Mouse (Mus musculus) B cell, adult 67 days (primary cell): ENCODE data around the gene Rnase9. TPM values are rescaled to one million over a fixed set of nuclear protein-coding genes. Genes with fewer than 3 reads are reported as not detected.

ENCODE experiments used
- total RNA-seq, 2 experiments: library from RNA; stranded (reverse); gene quantifications; 4 replicates each; pipeline ENCODE4 v1.2.4; 2023

Rnase9 gene
- not detected for total RNA-seq

GRCm38 (mm10) chr14:51041769-51042168, at the start of gene Rnase9:
Gene Rnase9, minus strand, starts transcription at chr14:51041869.

DNA sequence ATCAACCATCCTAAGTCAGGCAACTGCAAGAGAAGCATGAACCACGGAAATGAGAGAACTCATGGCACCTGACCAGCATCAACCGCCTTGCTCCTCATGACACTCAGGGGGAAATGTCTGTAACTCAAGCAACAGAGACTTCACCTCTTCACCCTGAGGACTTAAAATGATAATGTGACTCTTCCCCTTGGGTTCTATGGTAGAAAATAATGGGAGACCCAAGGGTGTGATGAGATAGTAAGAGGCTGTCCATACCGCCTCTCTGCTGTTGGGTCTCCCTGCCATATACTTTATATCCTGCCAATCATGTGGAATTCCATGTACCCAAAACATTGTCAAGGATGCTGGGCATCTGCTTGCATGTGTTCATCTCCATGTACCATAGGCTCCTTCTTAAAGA, 32.7 kb upstream of the Rnase9 start, which contains the start of gene Olfr750:
Olfr750 (minus strand) TSS at position 101 of the 400 bp plus-strand sequence.

DNA sequence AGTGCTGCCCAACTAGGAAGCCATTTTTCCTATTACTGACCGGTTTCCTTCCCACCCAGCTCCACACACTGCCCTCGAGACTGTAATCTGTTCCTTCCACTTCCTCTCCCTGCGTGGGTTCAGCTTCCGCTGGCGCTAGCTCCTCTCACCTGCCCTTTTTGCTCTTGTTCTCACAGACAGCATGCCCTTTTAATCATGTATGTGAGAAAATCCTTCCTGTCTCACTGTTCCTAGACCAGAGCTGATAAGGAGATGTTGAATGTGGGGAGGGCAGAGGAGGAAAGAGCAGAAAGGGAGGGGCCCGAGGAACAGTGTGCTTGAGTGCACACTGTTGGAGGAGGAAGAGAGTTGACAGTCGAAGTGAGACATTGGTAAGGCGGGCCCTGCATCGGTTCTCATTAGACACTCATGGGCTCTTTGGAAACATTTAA, 15.7 kb upstream of the Rnase9 start, which contains the start of gene Rnase12:
Rnase12 (minus strand) TSS at position 261 of the 431 bp plus-strand sequence.

DNA sequence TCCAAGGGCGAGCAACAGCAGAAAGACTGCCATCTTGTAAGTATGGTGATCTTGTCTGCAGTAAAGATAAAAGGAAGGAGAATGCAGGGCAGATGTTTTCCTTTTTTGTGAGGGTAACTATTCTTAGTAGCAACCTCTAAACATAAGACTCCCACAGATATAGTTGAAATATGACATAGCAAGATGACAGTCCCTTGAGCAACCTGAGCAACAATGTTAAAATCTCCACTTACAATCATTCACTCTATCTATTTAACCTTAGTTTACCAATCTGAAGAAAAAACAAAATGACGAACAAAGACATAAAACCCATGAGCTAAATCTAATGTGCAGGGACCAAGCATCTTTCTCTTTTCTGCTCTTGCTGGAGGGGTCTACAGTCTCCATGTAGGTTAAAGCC, 8.4 kb upstream of the Rnase9 start, which contains the start of gene Rnase11:
Rnase11 (minus strand) TSS at position 101 of the 400 bp plus-strand sequence.

DNA sequence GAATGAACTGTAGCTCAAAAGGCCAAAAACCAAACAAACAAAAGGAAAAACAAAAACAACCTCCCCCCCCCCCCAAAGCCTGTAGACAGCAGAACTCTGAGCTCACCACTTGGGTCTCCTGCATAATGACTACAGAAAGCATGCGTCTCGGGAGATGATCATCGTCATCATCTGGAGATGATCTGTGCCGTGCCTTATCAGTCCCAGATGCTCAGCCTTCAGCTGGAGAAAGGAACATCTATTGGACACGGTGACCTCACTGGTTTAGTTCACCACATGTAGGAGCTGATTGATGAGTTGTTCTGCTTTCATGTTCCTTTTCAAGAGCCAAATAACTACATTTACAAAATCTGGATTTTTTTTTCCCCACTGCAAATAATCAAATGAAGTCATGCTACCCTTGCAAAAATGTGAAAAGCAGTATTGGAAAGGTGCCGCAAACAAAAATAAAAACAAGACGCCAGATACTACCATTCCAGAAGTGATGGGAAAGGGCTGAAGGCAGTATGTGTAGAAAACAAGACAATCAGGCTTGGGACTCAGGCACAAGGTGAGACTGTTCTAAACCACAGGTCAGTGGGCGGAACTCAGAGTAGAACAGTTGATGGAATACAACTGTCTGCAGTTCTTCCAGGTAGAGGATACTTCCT, 34.4 kb downstream of the Rnase9 start, which contains the start of gene Rnase10:
Rnase10 (plus strand) TSS at position 600 of the 650 bp plus-strand sequence.

Other genes with a start within 250 kb of the Rnase9 start
- gene Ccnb1ip1, start 234.1 kb downstream of the Rnase9 start, total RNA-seq: not detected
- gene Parp2, start 234.0 kb downstream of the Rnase9 start, total RNA-seq: 10 to 100 TPM; 51.5 to 70.1 TPM
- 10 to 100 TPM; 51.1 to 62.5 TPM for gene Tep1, start 171.3 kb downstream of the Rnase9 start, total RNA-seq
- not detected for gene Klhl33, start 144.4 kb downstream of the Rnase9 start, total RNA-seq
- gene Osgep, start 117.0 kb downstream of the Rnase9 start, total RNA-seq: 10 to 100 TPM; 49.9 to 57.8 TPM
- gene Apex1, start 116.9 kb downstream of the Rnase9 start, total RNA-seq: 10 to 100 TPM; 45.1 to 50.3 TPM
- gene Pip4p1, start 111.0 kb downstream of the Rnase9 start, total RNA-seq: 100 to 1,000 TPM; 183 to 202 TPM
- 10 to 100 TPM; 29.7 to 39.1 TPM for gene Pnp, start 110.8 kb downstream of the Rnase9 start, total RNA-seq
- 10 to 100 TPM; 25.6 to 26.2 TPM for gene Gm49342, start 97.4 kb downstream of the Rnase9 start, total RNA-seq
- gene Pnp2, start 85.9 kb downstream of the Rnase9 start, total RNA-seq: 1 to 10 TPM; 1.2 to 1.9 TPM
- not detected for gene Rnase10, start 34.1 kb downstream of the Rnase9 start, total RNA-seq
- not detected for gene Rnase11, start 8.3 kb upstream of the Rnase9 start, total RNA-seq
- 1 to 10 TPM; 1.5 to 1.8 TPM for gene Rnase12, start 15.8 kb upstream of the Rnase9 start, total RNA-seq
- not detected for gene Olfr750, start 32.6 kb upstream of the Rnase9 start, total RNA-seq
- under 1 TPM; 0.49 to 0.65 TPM for gene Rnase4, start 49.2 kb upstream of the Rnase9 start, total RNA-seq
- gene Ang, start 49.3 kb upstream of the Rnase9 start, total RNA-seq: under 1 TPM in 1 of 2 experiments, not detected in 1; 0.83 TPM
- gene Eddm3b, start 72.6 kb upstream of the Rnase9 start, total RNA-seq: not detected
- gene Rnase6, start 82.0 kb upstream of the Rnase9 start, total RNA-seq: 100 to 1,000 TPM; 134 to 155 TPM
- gene Rnase1, start 104.9 kb upstream of the Rnase9 start, total RNA-seq: not detected
- not detected for gene Rnase2b, start 120.4 kb upstream of the Rnase9 start, total RNA-seq
- not detected for gene Ang2, start 157.3 kb upstream of the Rnase9 start, total RNA-seq
- gene Ear14, start 161.5 kb upstream of the Rnase9 start, total RNA-seq: not detected
- gene Rnase2a, start 214.2 kb upstream of the Rnase9 start, total RNA-seq: not detected